Mouse (Mus musculus) forebrain, embryonic 13.5 days (tissue): ENCODE data around the gene Olfr135. TPM values are rescaled to one million over a fixed set of nuclear protein-coding genes. Genes with fewer than 3 reads are reported as not detected.

Experiments used
- ATAC-seq: fragments of 200-750 bp; cut with Nextera tagmentation; 2 replicates; pipeline ENCODE4 v1.8.0; 2017
- H3K27ac ChIP-seq: fragments of 300-500 bp; sonication (generic); 2 replicates; pipeline ENCODE4 v1.5.1; 2015; ENCODE audit warnings: inconsistent platforms, mild to moderate bottlenecking, moderate library complexity
- H3K27me3 ChIP-seq: fragments of 300-500 bp; sonication (generic); 2 replicates; pipeline ENCODE4 v1.6.1; 2015; ENCODE audit warnings: mild to moderate bottlenecking, inconsistent platforms
- H3K36me3 ChIP-seq: fragments of 300-500 bp; sonication (generic); 2 replicates; pipeline ENCODE4 v1.6.1; 2015; ENCODE audit warnings: mild to moderate bottlenecking, inconsistent platforms; ENCODE audit not compliant: poor library complexity, severe bottlenecking
- H3K4me1 ChIP-seq: fragments of 300-500 bp; sonication (generic); 2 replicates; pipeline ENCODE4 v1.6.1; 2015; ENCODE audit warnings: inconsistent platforms
- H3K4me2 ChIP-seq: fragments of 300-500 bp; sonication (generic); 2 replicates; pipeline ENCODE4 v1.6.1; 2015; ENCODE audit warnings: inconsistent platforms, mild to moderate bottlenecking, moderate library complexity
- H3K4me3 ChIP-seq: fragments of 300-500 bp; sonication (generic); 2 replicates; pipeline ENCODE4 v1.5.1; 2015; ENCODE audit warnings: mild to moderate bottlenecking, inconsistent platforms
- H3K9ac ChIP-seq: fragments of 300-500 bp; sonication (generic); 2 replicates; pipeline ENCODE4 v1.6.1; 2015; ENCODE audit warnings: mild to moderate bottlenecking, inconsistent platforms
- H3K9me3 ChIP-seq: fragments of 300-500 bp; sonication (generic); replicated peaks from 2 replicates; pipeline ENCODE4 v1.6.1; 2016; ENCODE audit warnings: inconsistent platforms
- WGBS: fragments of 180-500 bp; shearing (Covaris S2); methylation state at CpG from one replicate; pipeline ENCODE4 v1.1.7; 2015; 5-methylcytosine and 5-hydroxymethylcytosine counted together
- polyA plus RNA-seq: library from polyadenylated mRNA; unstranded; fragments of >200 nt; fragmentation: Nextera tagmentation; extraction: Ambion mirVana; gene quantifications from 2 replicates; pipeline ENCODE4 v1.2.1, GENCODE M21; 2015

Olfr135 gene
- polyA plus RNA-seq, result not detected in 2 replicates

DNA sequence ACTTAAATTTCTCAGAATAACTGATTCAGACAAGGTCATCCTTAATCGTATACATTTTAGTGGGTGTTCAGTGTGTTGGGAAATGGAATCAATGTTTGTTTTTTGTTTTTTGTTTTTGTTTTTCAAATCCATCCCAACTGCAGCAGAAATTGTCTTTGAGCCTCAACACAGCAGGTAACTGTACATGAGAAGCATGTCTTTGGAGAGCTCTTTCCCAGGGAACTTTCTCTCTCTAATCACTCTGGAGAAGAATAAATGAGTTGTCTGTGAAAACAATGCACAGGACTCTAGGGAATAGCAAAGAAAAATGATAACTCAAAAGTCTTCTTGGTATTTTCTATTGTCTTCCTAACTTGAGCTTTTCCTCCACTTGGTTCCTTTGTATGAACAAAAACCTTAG, at the start of gene Olfr135:
TSS of gene Olfr135 (plus strand) at position 301 of the 400 bp plus-strand sequence.
- Histone ChIP-seq H3K4me1 (no peaks in the 10 kb centered on the region), H3K9me3 (peaks cover 11% of the 10 kb centered on the region), H3K27ac (no peak within 1 kb of the TSS), H3K4me3 (no peak within 1 kb of the TSS), H3K27me3 (no peaks in the 10 kb centered on the region), H3K4me2 (no peak within 1 kb of the TSS), H3K36me3 (no peaks in the 10 kb centered on the region), H3K9ac (no peak within 1 kb of the TSS)
- WGBS, result 89% methylated on average over 1 of the region's 1 CpGs
- ATAC-seq, result no peak

DNA sequence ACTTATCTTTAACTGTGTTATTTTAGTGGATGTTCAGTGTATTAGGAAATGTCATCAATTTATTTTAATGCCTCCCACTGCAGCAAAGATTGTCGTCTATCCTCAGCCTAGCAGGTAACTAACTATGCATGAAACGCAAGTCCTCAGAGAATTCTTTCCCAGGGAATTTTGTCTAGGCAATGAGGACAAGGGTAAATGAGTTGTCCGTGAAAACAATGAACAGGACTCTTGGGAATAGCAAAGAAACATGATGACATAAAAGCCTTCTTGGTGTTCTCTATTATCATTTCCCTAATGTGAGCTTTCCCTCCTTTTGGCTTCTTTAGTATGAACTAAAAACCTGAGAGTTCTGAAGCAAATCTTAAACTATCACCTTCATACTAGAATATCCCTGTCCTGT, 33.0 kb upstream of the Olfr135 start, which contains the start of gene Olfr134:
TSS of gene Olfr134 (plus strand) at position 301 of the 400 bp plus-strand sequence.
- no peak for ATAC-seq
- no peak within 1 kb of the TSS for H3K4me3 ChIP-seq
- H3K9ac ChIP-seq, result no peak within 1 kb of the TSS
- no peak within 1 kb of the TSS for H3K4me2 ChIP-seq
- no peak within 1 kb of the TSS for H3K27ac ChIP-seq
- H3K27me3 ChIP-seq, result no peaks in the 10 kb centered on the region
- no peaks in the 10 kb centered on the region for H3K4me1 ChIP-seq
- no peaks in the 10 kb centered on the region; the same call in 1 of the 2 replicates for H3K9me3 ChIP-seq
- 74% methylated on average over 3 of the region's 3 CpGs for WGBS
- no peaks in the 10 kb centered on the region for H3K36me3 ChIP-seq

Other genes with a start within 250 kb of the Olfr135 start
- not detected in 2 replicates for gene Olfr129, start 144.3 kb upstream of the Olfr135 start, polyA plus RNA-seq
- gene Olfr130, start 140.4 kb upstream of the Olfr135 start, polyA plus RNA-seq, result not detected in 2 replicates
- not detected in 2 replicates for gene Olfr131, start 115.6 kb upstream of the Olfr135 start, polyA plus RNA-seq
- not detected in 2 replicates for gene Olfr132, start 69.8 kb upstream of the Olfr135 start, polyA plus RNA-seq
- not detected in 2 replicates for gene Olfr133, start 59.1 kb upstream of the Olfr135 start, polyA plus RNA-seq
- not detected in 2 replicates for gene Olfr134, start 32.9 kb upstream of the Olfr135 start, polyA plus RNA-seq
- gene Olfr138, start 56.7 kb downstream of the Olfr135 start, polyA plus RNA-seq, result not detected in 2 replicates
- gene Olfr137, start 103.2 kb downstream of the Olfr135 start, polyA plus RNA-seq, result not detected in 2 replicates
- gene Olfr136, start 125.5 kb downstream of the Olfr135 start, polyA plus RNA-seq, result not detected in 2 replicates
- gene Esp36, start 215.8 kb downstream of the Olfr135 start, polyA plus RNA-seq, result not detected in 2 replicates